Mouse (Mus musculus) CD4-positive naive resting alpha-beta T cell, adult 76 days (primary cell): ENCODE measurements around the gene Gm8068. TPM values are rescaled to one million over a fixed set of nuclear protein-coding genes. Genes with fewer than 3 reads are reported as not detected.

Experiments used
- total RNA-seq: library from RNA; stranded (reverse); gene quantifications from one replicate; pipeline ENCODE4 v1.2.4, GENCODE M21; 2023

Gm8068 gene
- not detected for total RNA-seq

GRCm38 (mm10) chr14:41701785-41702184 lies at the start of gene Gm8068:
Gene Gm8068 (minus strand): TSS chr14:41701885.

GRCm38 (mm10) chr14:41750514-41750913 lies 48.8 kb upstream of the Gm8068 start, which contains the start of gene Gm7929:
Gene Gm7929 (minus strand): TSS chr14:41750614.

Other genes with a start within 250 kb of the Gm8068 start
- gene Gm7954, start 248.4 kb downstream of the Gm8068 start, total RNA-seq = not detected
- gene Gm3486, start 212.4 kb downstream of the Gm8068 start, total RNA-seq = not detected
- gene Gm7970, start 146.3 kb downstream of the Gm8068 start, total RNA-seq = not detected
- gene 1700049E17Rik2, start 128.7 kb downstream of the Gm8068 start, total RNA-seq = not detected
- not detected for gene Gm3072, start 77.3 kb downstream of the Gm8068 start, total RNA-seq
- not detected for gene Gm3676, start 55.4 kb downstream of the Gm8068 start, total RNA-seq
- not detected for gene Gm7929, start 48.7 kb upstream of the Gm8068 start, total RNA-seq
- not detected for gene Gm47189, start 70.6 kb upstream of the Gm8068 start, total RNA-seq
- not detected for gene Gm7980, start 205.4 kb upstream of the Gm8068 start, total RNA-seq
- not detected for gene 1700049E17Rik1, start 223.1 kb upstream of the Gm8068 start, total RNA-seq
- gene 1700024B05Rik, start 242.1 kb upstream of the Gm8068 start, total RNA-seq = not detected